ENCODE assay signal across 25 mouse cellular contexts in genomic region chr1:178433619-178434018, GRCm38 (mm10). TPM values are rescaled to one million over a fixed set of nuclear protein-coding genes. Genes with fewer than 3 reads are reported as not detected.
DNase-seq lines count a peak whose midpoint lies in the region; ATAC-seq lines count a peak whose summit lies in the region.
"Had no signal": no experiment of that assay in that cellular context is flagged by ENCODE, and none has a peak within 500 bp of the region (broad histone marks: within the 10 kb centered on the region; RNA-seq: fewer than 3 reads in every experiment).

No protein-coding gene starts in this region.

- ATAC-seq in liver, embryonic 12.5 days = peak; percentile 49; the same call in 1 of the 2 replicates
- peak; percentile 71 for ATAC-seq in erythroblast, adult 5-6 weeks (replicated peaks; ENCODE audit: low FRiP score, poor library complexity, severe bottlenecking)
- ATAC-seq in megakaryocyte progenitor cell, adult 5-6 weeks (replicated peaks; ENCODE audit: poor library complexity) = peak; percentile 58
- ATAC-seq in activated CD4-positive, CD25-positive, alpha-beta regulatory T cell, adult 4 months = no peak
- ATAC-seq: CD4-positive, CD25-positive, alpha-beta regulatory T cell, adult 4 months; forebrain, embryonic 13.5 days; forebrain, embryonic 15.5 days; forebrain, postnatal 0 days; Patski had no signal

- WGBS in liver, embryonic 12.5 days (ENCODE audit: insufficient replicate concordance) = 44% methylated on average over 1 of the region's 1 CpGs

- H3K4me2 ChIP-seq in liver, embryonic 12.5 days = no peak overlapping the region
- H3K4me2 ChIP-seq: embryonic facial prominence, embryonic 12.5 days; forebrain, embryonic 13.5 days; forebrain, embryonic 15.5 days had no signal

- H3K9ac ChIP-seq in liver, embryonic 12.5 days = no peak overlapping the region
- H3K9ac ChIP-seq: embryonic facial prominence, embryonic 12.5 days; forebrain, embryonic 13.5 days; forebrain, embryonic 15.5 days; forebrain, postnatal 0 days had no signal

- no peaks in the 10 kb centered on the region for H3K9me3 ChIP-seq in liver, embryonic 12.5 days (replicated peaks)
- H3K9me3 ChIP-seq: embryonic facial prominence, embryonic 10.5 days; embryonic facial prominence, embryonic 12.5 days; forebrain, embryonic 13.5 days; forebrain, embryonic 15.5 days; G1E had no signal

- H3K4me3 ChIP-seq in liver, embryonic 12.5 days = no peak overlapping the region
- H3K4me3 ChIP-seq: embryonic facial prominence, embryonic 10.5 days; embryonic facial prominence, embryonic 12.5 days; erythroblast, embryonic 14.5 days; forebrain, embryonic 13.5 days; forebrain, embryonic 15.5 days had no signal

- no peak for DNase-seq in liver
- DNase-seq in adrenal gland, adult (ENCODE audit: inconsistent age in 2 of 2, low spot score in 1 of 2) = no peak
- DNase-seq: adrenal gland, adult 8-10 months; adrenal gland, postnatal 14 days; adrenal gland, postnatal 36 days; B cell, adult 2 months; cerebellum, adult 11-12 months; cerebellum, adult 2 months; cerebellum, adult 9-10 months; cerebellum, postnatal 10 days; cerebellum, postnatal 25 days; forebrain, postnatal 0 days had no signal

- no peak overlapping the region for H3K27ac ChIP-seq in liver, embryonic 12.5 days
- H3K27ac ChIP-seq: embryonic facial prominence, embryonic 10.5 days; embryonic facial prominence, embryonic 12.5 days; forebrain, embryonic 13.5 days; forebrain, embryonic 15.5 days had no signal

- H3K4me1 ChIP-seq in liver, embryonic 12.5 days = peaks cover 26% of the 10 kb centered on the region
- H3K4me1 ChIP-seq: embryonic facial prominence, embryonic 10.5 days; embryonic facial prominence, embryonic 12.5 days; forebrain, embryonic 13.5 days; forebrain, embryonic 15.5 days had no signal

- no peaks in the 10 kb centered on the region for H3K27me3 ChIP-seq in liver, embryonic 12.5 days (replicated peaks)
- H3K27me3 ChIP-seq: CH12.LX; embryonic facial prominence, embryonic 12.5 days; forebrain, embryonic 13.5 days; forebrain, embryonic 15.5 days; Patski had no signal

- H3K36me3 ChIP-seq in liver, embryonic 12.5 days = no peaks in the 10 kb centered on the region
- H3K36me3 ChIP-seq: embryonic facial prominence, embryonic 10.5 days; embryonic facial prominence, embryonic 12.5 days; forebrain, embryonic 15.5 days had no signal

RNA-seq across cellular contexts. Expression of gene Efcab2, which starts 27.7 kb away (rescaled TPM):
- polyA plus RNA-seq in liver, embryonic 12.5 days (2016; fragmentation: Nextera tagmentation; extraction: Ambion mirVana) = 4.6 and 5.2 TPM in 2 replicates
- total RNA-seq in erythroblast, adult 5-6 weeks (2015; ENCODE audit: low replicate concordance) = 2.7 and 3.3 TPM in 2 replicates
- 1.3 and 1.4 TPM in 2 replicates for total RNA-seq in erythroblast, adult 5-6 weeks (2017; ENCODE audit: low replicate concordance)
- 3.8 and 4.2 TPM in 2 replicates for total RNA-seq in megakaryocyte progenitor cell, adult 5-6 weeks (2015)
- 1.7 and 3.2 TPM in 2 replicates for total RNA-seq in megakaryocyte progenitor cell, adult 5-6 weeks (2017)
- polyA plus RNA-seq in activated CD4-positive, CD25-positive, alpha-beta regulatory T cell, adult 4 months (2017; shearing (Covaris generic)) = 1 to 10 TPM; 3.6 to 5.4 TPM
